Mouse (Mus musculus): ENCODE data around the gene Krtap3-1.
"Not testable (repeated sequence)": the region's sequence is repeated elsewhere in the genome, so short reads cannot be mapped to it uniquely, and the experiment has no call there.

- not testable (repeated sequence) for TF ChIP-seq CTCF, EP300 (IDR thresholded peaks at IDR 0.05; ENCODE audit: low read depth)
Measured at GRCm38 (mm10) chr11:99603208-99603607, 36.8 kb upstream of the Krtap3-1 start, which contains the start of gene Gm11938.
